Mouse (Mus musculus) 3134 (cell line): ENCODE results near the gene AY761184.
"Not testable (repeated sequence)": the region's sequence is repeated elsewhere in the genome, so short reads cannot be mapped to it uniquely, and the experiment has no call there.

Experiments
- DNase-seq: peaks from one replicate; pipeline ENCODE4 v3.0.0-alpha.2; 2011; ENCODE audit warnings: low spot score; ENCODE audit not compliant: insufficient read length; ENCODE audit errors: extremely low read depth

Gene AY761184

DNA sequence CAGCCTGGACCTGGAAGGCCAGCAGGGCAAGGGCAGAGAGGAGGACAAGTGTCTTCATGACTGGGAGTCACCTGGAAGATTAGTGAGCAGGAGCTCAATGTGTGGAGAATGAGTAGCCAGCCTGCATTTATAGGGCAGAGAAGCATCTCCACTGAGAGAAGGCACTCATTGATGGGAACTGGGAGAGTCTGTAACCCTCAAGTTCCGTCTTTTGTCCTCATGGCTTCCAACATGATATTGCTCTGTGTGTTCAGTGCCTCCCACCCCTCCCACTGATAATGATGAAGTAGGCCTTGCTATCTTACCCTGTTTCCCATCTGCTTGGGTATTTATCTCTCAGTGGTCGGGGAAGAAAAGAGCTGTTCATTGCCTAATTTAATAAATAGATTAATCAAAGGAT is at the start of gene AY761184:
Gene AY761184 (minus strand): TSS at position 101 of the 400 bp plus-strand sequence.
- not testable (repeated sequence) for DNase-seq

DNA sequence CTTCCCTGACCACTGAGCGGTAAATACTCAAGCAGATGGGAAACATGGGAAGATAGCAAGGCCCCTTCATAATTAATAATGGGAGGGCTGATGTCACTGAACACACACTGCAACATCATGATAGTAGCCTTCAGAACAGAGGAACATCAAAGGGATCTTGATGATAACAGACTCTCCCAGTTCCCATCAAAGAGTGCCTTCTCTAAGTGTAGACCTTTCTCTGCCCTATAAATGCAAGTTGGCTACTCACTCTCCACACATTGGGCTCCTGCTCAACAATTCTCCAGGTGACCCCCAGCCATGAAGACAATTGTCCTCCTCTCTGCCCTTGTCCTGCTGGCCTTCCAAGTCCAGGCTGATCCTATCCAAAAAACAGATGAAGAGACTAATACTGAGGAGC is 37.9 kb downstream of the AY761184 start, which contains the start of gene Defa34:
Gene Defa34 (plus strand): TSS at position 301 of the 400 bp plus-strand sequence.
- not testable (repeated sequence) for DNase-seq

DNA sequence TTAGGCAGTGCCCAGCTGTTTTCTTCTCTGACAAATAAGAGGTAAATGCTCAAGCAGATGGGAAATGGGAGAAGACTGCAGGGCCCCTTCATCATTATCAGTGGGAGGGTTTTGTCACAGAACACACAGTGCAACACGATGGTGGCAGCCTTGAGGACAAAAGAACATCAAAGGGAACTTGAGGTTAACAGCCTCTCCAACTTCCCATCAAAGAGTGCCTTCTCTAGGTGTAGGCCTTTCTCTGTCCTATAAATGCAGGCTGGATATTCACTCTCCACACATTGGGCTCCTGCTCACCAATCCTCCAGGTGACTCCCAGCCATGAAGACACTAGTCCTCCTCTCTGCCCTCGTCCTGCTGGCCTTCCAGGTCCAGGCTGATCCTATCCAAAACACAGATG is 48.0 kb downstream of the AY761184 start, which contains the start of gene Defa17:
Gene Defa17 (plus strand): TSS at position 301 of the 400 bp plus-strand sequence.
- DNase-seq = not testable (repeated sequence)
